21 mouse cellular contexts compared by ENCODE assay signal in genomic region chr13:111961423-111961822, GRCm38 (mm10).
DNase-seq lines count a peak whose midpoint lies in the region; ATAC-seq and TF ChIP-seq lines count a peak whose summit lies in the region.
"Had no signal": no experiment of that assay in that cellular context is flagged by ENCODE, and none has a peak within 500 bp of the region (broad histone marks: within the 10 kb centered on the region; RNA-seq: fewer than 3 reads in every experiment).

No protein-coding gene starts in this region.

- no peak overlapping the region for H3K4me3 ChIP-seq in kidney, postnatal 0 days (replicated peaks; ENCODE audit: low read depth, low read length)
- no peak overlapping the region for H3K4me3 ChIP-seq in midbrain, embryonic 15.5 days
- H3K4me3 ChIP-seq in forebrain, embryonic 10.5 days = no peak overlapping the region
- H3K4me3 ChIP-seq: embryonic facial prominence, embryonic 12.5 days; forebrain, embryonic 12.5 days; heart, embryonic 12.5 days; hindbrain, embryonic 10.5 days had no signal

- H3K9me3 ChIP-seq in kidney, postnatal 0 days (replicated peaks; ENCODE audit: low read length) = no peaks in the 10 kb centered on the region
- no peaks in the 10 kb centered on the region for H3K9me3 ChIP-seq in midbrain, embryonic 15.5 days
- H3K9me3 ChIP-seq in forebrain, embryonic 10.5 days = no peaks in the 10 kb centered on the region
- H3K9me3 ChIP-seq: embryonic facial prominence, embryonic 12.5 days; forebrain, embryonic 12.5 days; G1E; heart, embryonic 12.5 days; hindbrain, embryonic 10.5 days had no signal

- no peak overlapping the region for H3K4me2 ChIP-seq in kidney, postnatal 0 days (ENCODE audit: low read length)
- no peak overlapping the region for H3K4me2 ChIP-seq in midbrain, embryonic 15.5 days
- H3K4me2 ChIP-seq: embryonic facial prominence, embryonic 12.5 days; forebrain, embryonic 12.5 days; heart, embryonic 12.5 days; hindbrain, embryonic 14.5 days had no signal

- no peak for TF ChIP-seq CTCF in kidney, postnatal 0 days (IDR thresholded peaks at IDR 0.05; ENCODE audit: low read depth)

- peak; percentile 48 for DNase-seq in heart, adult 11 months
- no peak for DNase-seq in heart, adult 18-20 months
- peak; percentile 88 for DNase-seq in kidney, adult 9 months
- DNase-seq in kidney, postnatal 0 days (ENCODE audit: low spot score) = peak; percentile 83
- DNase-seq in left cerebral cortex, adult 18-20 months (ENCODE audit: low spot score in 2 of 2) = no peak
- DNase-seq in forebrain, embryonic 10.5 days (ENCODE audit: extremely low spot score, low spot score) = no peak
- DNase-seq: adrenal gland, postnatal 14 days; B cell, adult 2 months; cerebellum, adult 11-12 months; cerebellum, adult 9-10 months; cerebellum, postnatal 25 days; gastrocnemius, postnatal 10 days had no signal

- H3K4me1 ChIP-seq in kidney, postnatal 0 days (replicated peaks; ENCODE audit: insufficient read depth, low read length) = no peaks in the 10 kb centered on the region
- H3K4me1 ChIP-seq in midbrain, embryonic 15.5 days = no peaks in the 10 kb centered on the region
- no peaks in the 10 kb centered on the region for H3K4me1 ChIP-seq in forebrain, embryonic 10.5 days
- H3K4me1 ChIP-seq: embryonic facial prominence, embryonic 12.5 days; forebrain, embryonic 12.5 days had no signal

- H3K27me3 ChIP-seq in kidney, postnatal 0 days (ENCODE audit: insufficient read depth, low read length) = no peaks in the 10 kb centered on the region
- H3K27me3 ChIP-seq in midbrain, embryonic 15.5 days (replicated peaks) = no peaks in the 10 kb centered on the region
- H3K27me3 ChIP-seq in forebrain, embryonic 10.5 days (ENCODE audit: poor library complexity, severe bottlenecking) = no peaks in the 10 kb centered on the region
- H3K27me3 ChIP-seq: embryonic facial prominence, embryonic 12.5 days; heart, embryonic 12.5 days had no signal

- 38% methylated on average over 6 of the region's 6 CpGs for WGBS in kidney, postnatal 0 days
- WGBS in midbrain, embryonic 15.5 days = 82% methylated on average over 6 of the region's 6 CpGs
- 90% methylated on average over 6 of the region's 6 CpGs for WGBS in forebrain, embryonic 10.5 days

- H3K9ac ChIP-seq in kidney, postnatal 0 days (ENCODE audit: low read depth, low read length) = no peak overlapping the region
- no peak overlapping the region for H3K9ac ChIP-seq in midbrain, embryonic 15.5 days
- H3K9ac ChIP-seq: embryonic facial prominence, embryonic 12.5 days; forebrain, embryonic 12.5 days; heart, embryonic 12.5 days; hindbrain, embryonic 14.5 days had no signal

- peak overlapping the region; percentile 64; the same call in 1 of the 2 replicates for H3K27ac ChIP-seq in kidney, postnatal 0 days
- H3K27ac ChIP-seq in midbrain, embryonic 15.5 days = no peak overlapping the region
- H3K27ac ChIP-seq in forebrain, embryonic 10.5 days = no peak overlapping the region
- H3K27ac ChIP-seq: embryonic facial prominence, embryonic 12.5 days; forebrain, embryonic 12.5 days; hindbrain, embryonic 10.5 days; hindbrain, embryonic 14.5 days had no signal

- H3K36me3 ChIP-seq in kidney, postnatal 0 days (ENCODE audit: insufficient read depth, low read length) = no peaks in the 10 kb centered on the region
- no peaks in the 10 kb centered on the region for H3K36me3 ChIP-seq in midbrain, embryonic 15.5 days (replicated peaks)
- H3K36me3 ChIP-seq in forebrain, embryonic 10.5 days (replicated peaks) = no peaks in the 10 kb centered on the region
- H3K36me3 ChIP-seq: embryonic facial prominence, embryonic 12.5 days; forebrain, embryonic 12.5 days; G1E; heart, embryonic 12.5 days; hindbrain, embryonic 10.5 days had no signal

- peak; percentile 78 for ATAC-seq in kidney, postnatal 0 days (replicated peaks; ENCODE audit: low FRiP score, low read depth)
- ATAC-seq in midbrain, embryonic 15.5 days (replicated peaks) = no peak
- ATAC-seq: CD4-positive, CD25-positive, alpha-beta regulatory T cell, adult 4 months; forebrain, embryonic 16.5 days had no signal

Comparison
In these comparisons a context has a peak if more than half of its experiments do, and no peak if none do; other contexts are left out.
1. DNase-seq: peak in heart, adult 11 months (single experiment), kidney, adult 9 months (single experiment) and kidney, postnatal 0 days (single experiment); none in heart, adult 18-20 months (0 of 2), left cerebral cortex, adult 18-20 months (0 of 2) and forebrain, embryonic 10.5 days (single experiment).